Mouse (Mus musculus) macrophage (primary cell): ENCODE data around the gene Olfr725. TPM values are rescaled to one million over a fixed set of nuclear protein-coding genes. Genes with fewer than 3 reads are reported as not detected.
A peak's percentile ranks its signal among the peaks of the same experiment; 100 is the strongest.

Experiments
- H3K27ac ChIP-seq: fragments of 350-480 bp; formaldehyde crosslinking; 2 replicates; pipeline ENCODE4 v1.9.0; 2021
- H3K36me3 ChIP-seq: fragments of 350-480 bp; formaldehyde crosslinking; 2 replicates; pipeline ENCODE4 v1.9.0; 2021; ENCODE audit errors: inconsistent target
- H3K4me3 ChIP-seq: fragments of 350-480 bp; formaldehyde crosslinking; 2 replicates; pipeline ENCODE4 v1.9.0; 2021; ENCODE audit errors: inconsistent target
- H3K79me2 ChIP-seq: fragments of 350-480 bp; formaldehyde crosslinking; 2 replicates; pipeline ENCODE4 v1.9.0; 2021; ENCODE audit errors: inconsistent target
- WGBS: methylation state at CpG from one replicate; pipeline ENCODE4 v1.1.7; 2026; ENCODE audit warnings: inconsistent platforms; ENCODE audit not compliant: missing documents; 5-methylcytosine and 5-hydroxymethylcytosine counted together
- polyA plus RNA-seq: library from polyadenylated mRNA; stranded (reverse); fragments of 250-400 nt; gene quantifications from 3 replicates; pipeline ENCODE4 v1.2.4, GENCODE M21; 2018; ENCODE audit warnings: inconsistent platforms
- total RNA-seq, 78 experiments: library from RNA; depleted of rRNA; stranded (reverse); fragments of 250-400 nt; gene quantifications; 1 replicate in 9 of 78; 2 replicates in 24 of 78; 3 replicates in 43 of 78; 4 replicates in 2 of 78; pipeline ENCODE4 v1.2.4; 2018; ENCODE audit warnings: inconsistent platforms in 56 of 78

Gene Olfr725
- not detected for total RNA-seq (2018; cell fraction: chromatin; rRNA removed)
- not detected for total RNA-seq (2018; cell fraction: cytosol; rRNA removed)
- total RNA-seq (2018; cell fraction: nucleus; rRNA removed): not detected
- not detected in 3 replicates for polyA plus RNA-seq

- Histone ChIP-seq H3K36me3 (no peaks in the 10 kb centered on the region), H3K79me2 (no peaks in the 10 kb centered on the region), H3K4me3 (no peak within 1 kb of the TSS), H3K27ac (no peak within 1 kb of the TSS)
Measured at GRCm38 (mm10) chr14:50040275-50040674, at the start of gene Olfr725. Gene Olfr725, minus strand, starts transcription at chr14:50040375.

GRCm38 (mm10) chr14:50062733-50063104 lies 22.5 kb upstream of the Olfr725 start:
- Histone ChIP-seq H3K27ac (no peak overlapping the region), H3K4me3 (no peak overlapping the region; the same call in 1 of the 2 replicates), H3K36me3 (no peaks in the 10 kb centered on the region), H3K79me2 (no peaks in the 10 kb centered on the region)
- WGBS: 0% methylated on average over 4 of the region's 4 CpGs

- H3K27ac ChIP-seq: no peak overlapping the region
- peak overlapping the region; percentile 37 for H3K4me3 ChIP-seq
- H3K79me2 ChIP-seq: no peaks in the 10 kb centered on the region
- no peaks in the 10 kb centered on the region for H3K36me3 ChIP-seq
- WGBS: 2% methylated on average over 49 of the region's 52 CpGs
Measured at GRCm38 (mm10) chr14:50061955-50062732, 22.0 kb upstream of the Olfr725 start.

GRCm38 (mm10) chr14:50061590-50061954 lies 21.4 kb upstream of the Olfr725 start:
- Histone ChIP-seq H3K4me3 (peak overlapping the region; percentile 37), H3K27ac (no peak overlapping the region), H3K79me2 (no peaks in the 10 kb centered on the region), H3K36me3 (no peaks in the 10 kb centered on the region)
- 2% methylated on average over 7 of the region's 13 CpGs for WGBS

- H3K79me2 ChIP-seq: no peaks in the 10 kb centered on the region
- peak overlapping the region; percentile 37; the same call in 1 of the 2 replicates for H3K4me3 ChIP-seq
- WGBS: 16% methylated on average over 11 of the region's 11 CpGs
- no peak overlapping the region for H3K27ac ChIP-seq
- no peaks in the 10 kb centered on the region for H3K36me3 ChIP-seq
Measured at GRCm38 (mm10) chr14:50061179-50061578, 21.0 kb upstream of the Olfr725 start.

GRCm38 (mm10) chr14:50032041-50032440 lies 8.1 kb downstream of the Olfr725 start:
- H3K4me3 ChIP-seq: no peak overlapping the region
- WGBS: 94% methylated on average over 2 of the region's 2 CpGs
- H3K79me2 ChIP-seq: no peaks in the 10 kb centered on the region
- H3K36me3 ChIP-seq: no peaks in the 10 kb centered on the region
- H3K27ac ChIP-seq: no peak overlapping the region

- Histone ChIP-seq H3K36me3 (no peaks in the 10 kb centered on the region), H3K4me3 (no peak overlapping the region), H3K79me2 (no peaks in the 10 kb centered on the region), H3K27ac (no peak overlapping the region)
- 90% methylated on average over 4 of the region's 4 CpGs for WGBS
Measured at GRCm38 (mm10) chr14:50031356-50031755, 8.8 kb downstream of the Olfr725 start.

GRCm38 (mm10) chr14:50026371-50026770 lies 13.8 kb downstream of the Olfr725 start:
- no peak overlapping the region for H3K27ac ChIP-seq
- 73% methylated on average over 2 of the region's 2 CpGs for WGBS

More at GRCm38 (mm10) chr14:50026371-50026770, 13.8 kb downstream of the Olfr725 start:
- Histone ChIP-seq H3K36me3 (no peaks in the 10 kb centered on the region), H3K4me3 (no peak overlapping the region), H3K79me2 (no peaks in the 10 kb centered on the region)

Other genes with a start within 250 kb of the Olfr725 start
- gene Olfr722, start 138.4 kb downstream of the Olfr725 start, polyA plus RNA-seq: not detected in 3 replicates
- not detected in 3 replicates for gene Olfr723, start 108.6 kb downstream of the Olfr725 start, polyA plus RNA-seq
- gene Olfr724, start 77.1 kb downstream of the Olfr725 start, polyA plus RNA-seq: not detected in 3 replicates
- gene Olfr726, start 50.6 kb upstream of the Olfr725 start, polyA plus RNA-seq: not detected in 3 replicates
- gene Olfr727, start 82.8 kb upstream of the Olfr725 start, polyA plus RNA-seq: not detected in 3 replicates
- gene Olfr728, start 102.3 kb upstream of the Olfr725 start, polyA plus RNA-seq: not detected in 3 replicates
- gene Olfr729, start 112.5 kb upstream of the Olfr725 start, polyA plus RNA-seq: not detected in 3 replicates
- not detected in 3 replicates for gene Olfr730, start 147.8 kb upstream of the Olfr725 start, polyA plus RNA-seq
- gene Olfr731, start 201.5 kb upstream of the Olfr725 start, polyA plus RNA-seq: not detected in 3 replicates
- gene Olfr732, start 243.8 kb upstream of the Olfr725 start, polyA plus RNA-seq: not detected in 3 replicates